Mouse (Mus musculus) stomach, embryonic 14.5 days (tissue): ENCODE measurements at regions not wholly inside any gene's neighbourhood (a gene's known extent, or its start where the extent isn't known, plus 50 kb on each side); places are given as distances from the start of the nearest gene placed in this dataset.

Experiments used
- ATAC-seq: fragments of 200-750 bp; cut with Nextera tagmentation; 2 replicates; pipeline ENCODE4 v1.8.0; 2017; ENCODE audit warnings: low read depth, moderate TSS enrichment; ENCODE audit not compliant: insufficient number of reproducible peaks, insufficient read depth, low FRiP score
- H3K27ac ChIP-seq: fragments of 300-500 bp; sonication (generic); 2 replicates; pipeline ENCODE4 v1.5.1; 2014; ENCODE audit warnings: mild to moderate bottlenecking, low read length, moderate library complexity, mixed read lengths
- H3K27me3 ChIP-seq: fragments of 300-500 bp; sonication (generic); 2 replicates; pipeline ENCODE4 v1.6.1; 2014; ENCODE audit warnings: low read length, control low read depth, mixed read lengths; ENCODE audit not compliant: control insufficient read depth, insufficient read depth
- H3K36me3 ChIP-seq: fragments of 300-500 bp; sonication (generic); 2 replicates; pipeline ENCODE4 v1.6.1; 2014; ENCODE audit warnings: mild to moderate bottlenecking, control low read depth, low read length, moderate library complexity, mixed read lengths; ENCODE audit not compliant: control insufficient read depth, insufficient read depth
- H3K4me1 ChIP-seq: fragments of 300-500 bp; sonication (generic); 2 replicates; pipeline ENCODE4 v1.6.1; 2014; ENCODE audit warnings: low read length, control low read depth, mixed read lengths; ENCODE audit not compliant: control insufficient read depth, insufficient read depth
- H3K4me2 ChIP-seq: fragments of 300-500 bp; sonication (generic); replicated peaks from 2 replicates; pipeline ENCODE4 v1.6.1; 2014; ENCODE audit warnings: low read depth, low read length, control low read depth
- H3K4me3 ChIP-seq: fragments of 300-500 bp; sonication (generic); 2 replicates; pipeline ENCODE4 v1.5.1; 2014; ENCODE audit warnings: low read depth, low read length, control low read depth
- H3K9ac ChIP-seq: fragments of 300-500 bp; sonication (generic); replicated peaks from 2 replicates; pipeline ENCODE4 v1.6.1; 2014; ENCODE audit warnings: low read depth, mild to moderate bottlenecking, control low read depth, low read length, moderate library complexity, mixed read lengths
- H3K9me3 ChIP-seq: fragments of 300-500 bp; sonication (generic); 2 replicates; pipeline ENCODE4 v1.6.1; 2016; ENCODE audit warnings: low read depth, low read length, control low read depth; ENCODE audit not compliant: control insufficient read depth
- WGBS: fragments of 180-500 bp; shearing (Covaris S2); extraction: QIAGEN DNeasy Blood & Tissue Kit; methylation state at CpG from one replicate; pipeline ENCODE4 v1.1.7; 2014; 5-methylcytosine and 5-hydroxymethylcytosine counted together

GRCm38 (mm10) chr4:94235650-94236206 lies 320.6 kb upstream of the Gm10306 start:
- no peak for ATAC-seq
- H3K4me3 ChIP-seq, result no peak overlapping the region
- WGBS, result 92% methylated on average over 2 of the region's 2 CpGs
- H3K4me1 ChIP-seq, result no peaks in the 10 kb centered on the region
- no peak overlapping the region for H3K27ac ChIP-seq
- H3K4me2 ChIP-seq, result no peak overlapping the region
- no peaks in the 10 kb centered on the region for H3K9me3 ChIP-seq
- no peaks in the 10 kb centered on the region for H3K36me3 ChIP-seq
- no peak overlapping the region for H3K9ac ChIP-seq
- no peaks in the 10 kb centered on the region for H3K27me3 ChIP-seq

- Histone ChIP-seq H3K36me3 (no peaks in the 10 kb centered on the region), H3K9ac (no peak overlapping the region), H3K27me3 (no peaks in the 10 kb centered on the region), H3K4me3 (no peak overlapping the region), H3K4me2 (no peak overlapping the region), H3K9me3 (no peaks in the 10 kb centered on the region), H3K4me1 (no peaks in the 10 kb centered on the region), H3K27ac (no peak overlapping the region)
- WGBS, result 79% methylated on average over 1 of the region's 1 CpGs
- ATAC-seq, result no peak
These were observed 300.3 kb upstream of the Gm10306 start for GRCm38 (mm10) chr4:94256026-94256425.

- ATAC-seq, result no peak
- H3K9ac ChIP-seq, result no peak overlapping the region
These were observed 295.2 kb upstream of the Gm10306 start for GRCm38 (mm10) chr4:94261136-94261535.

GRCm38 (mm10) chr4:94281732-94282131 lies 274.6 kb upstream of the Gm10306 start:
- no peak overlapping the region for H3K4me2 ChIP-seq
- H3K9ac ChIP-seq, result no peak overlapping the region
- no peaks in the 10 kb centered on the region for H3K9me3 ChIP-seq
- no peaks in the 10 kb centered on the region for H3K4me1 ChIP-seq
- H3K36me3 ChIP-seq, result no peaks in the 10 kb centered on the region
- no peak for ATAC-seq
- H3K27ac ChIP-seq, result no peak overlapping the region
- H3K27me3 ChIP-seq, result no peaks in the 10 kb centered on the region
- H3K4me3 ChIP-seq, result no peak overlapping the region

More at GRCm38 (mm10) chr4:94261136-94261535, 295.2 kb upstream of the Gm10306 start:
- H3K9me3 ChIP-seq, result no peaks in the 10 kb centered on the region
- no peak overlapping the region for H3K27ac ChIP-seq
- no peak overlapping the region for H3K4me2 ChIP-seq
- no peaks in the 10 kb centered on the region for H3K4me1 ChIP-seq
- H3K27me3 ChIP-seq, result no peaks in the 10 kb centered on the region
- H3K4me3 ChIP-seq, result no peak overlapping the region
- H3K36me3 ChIP-seq, result no peaks in the 10 kb centered on the region

GRCm38 (mm10) chr4:94292150-94292549 lies 264.2 kb upstream of the Gm10306 start:
- no peaks in the 10 kb centered on the region for H3K36me3 ChIP-seq

DNA sequence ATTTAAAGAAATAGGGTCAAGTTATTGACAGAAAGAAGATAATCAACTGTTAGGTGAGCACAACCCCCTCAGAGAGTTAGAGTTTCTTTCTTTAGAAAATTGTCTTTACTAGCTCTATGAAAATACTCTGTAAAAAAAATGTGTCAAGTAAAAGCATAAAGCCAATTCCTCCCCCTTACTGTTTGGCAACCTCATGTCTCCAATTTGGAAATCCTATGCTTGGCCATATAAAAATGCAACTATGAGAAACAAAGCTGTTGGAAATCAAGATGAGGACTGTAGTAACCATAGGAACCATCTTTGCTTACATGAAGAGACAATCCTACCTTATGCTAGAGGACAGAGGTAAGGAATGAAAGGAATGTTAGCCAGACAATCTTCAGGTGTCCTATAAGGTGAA lies 239.0 kb upstream of the Gm10306 start:
- no peak overlapping the region for H3K4me2 ChIP-seq
- H3K27me3 ChIP-seq, result no peaks in the 10 kb centered on the region
- H3K9ac ChIP-seq, result no peak overlapping the region
- no peaks in the 10 kb centered on the region for H3K36me3 ChIP-seq
- no peaks in the 10 kb centered on the region for H3K4me1 ChIP-seq
- no peak overlapping the region for H3K27ac ChIP-seq
- no peak overlapping the region for H3K4me3 ChIP-seq
- H3K9me3 ChIP-seq, result no peaks in the 10 kb centered on the region
- no peak for ATAC-seq

More at GRCm38 (mm10) chr4:94292150-94292549, 264.2 kb upstream of the Gm10306 start:
- no peaks in the 10 kb centered on the region for H3K27me3 ChIP-seq
- ATAC-seq, result no peak
- no peaks in the 10 kb centered on the region for H3K4me1 ChIP-seq
- H3K4me3 ChIP-seq, result no peak overlapping the region
- H3K4me2 ChIP-seq, result no peak overlapping the region
- no peak overlapping the region for H3K27ac ChIP-seq
- H3K9me3 ChIP-seq, result no peaks in the 10 kb centered on the region
- H3K9ac ChIP-seq, result no peak overlapping the region

- no peak overlapping the region for H3K4me3 ChIP-seq
- no peaks in the 10 kb centered on the region for H3K4me1 ChIP-seq
- no peak overlapping the region for H3K4me2 ChIP-seq
- H3K27ac ChIP-seq, result no peak overlapping the region
- H3K9ac ChIP-seq, result no peak overlapping the region
- no peaks in the 10 kb centered on the region for H3K9me3 ChIP-seq
- ATAC-seq, result no peak
- no peaks in the 10 kb centered on the region for H3K36me3 ChIP-seq
- WGBS, result 79% methylated on average over 2 of the region's 2 CpGs
- H3K27me3 ChIP-seq, result no peaks in the 10 kb centered on the region
These were observed 229.6 kb upstream of the Gm10306 start for GRCm38 (mm10) chr4:94326759-94327158.

GRCm38 (mm10) chr4:94343331-94343730 lies 213.0 kb upstream of the Gm10306 start:
- H3K9me3 ChIP-seq, result no peaks in the 10 kb centered on the region
- H3K4me1 ChIP-seq, result no peaks in the 10 kb centered on the region
- no peaks in the 10 kb centered on the region for H3K36me3 ChIP-seq
- no peaks in the 10 kb centered on the region for H3K27me3 ChIP-seq
- no peak overlapping the region for H3K4me3 ChIP-seq
- ATAC-seq, result no peak
- H3K9ac ChIP-seq, result no peak overlapping the region
- H3K4me2 ChIP-seq, result no peak overlapping the region
- H3K27ac ChIP-seq, result no peak overlapping the region

GRCm38 (mm10) chr4:94349273-94349672 lies 207.1 kb upstream of the Gm10306 start:
- H3K4me3 ChIP-seq, result no peak overlapping the region
- H3K4me1 ChIP-seq, result no peaks in the 10 kb centered on the region
- ATAC-seq, result no peak
- no peaks in the 10 kb centered on the region for H3K9me3 ChIP-seq
- H3K4me2 ChIP-seq, result no peak overlapping the region
- H3K36me3 ChIP-seq, result no peaks in the 10 kb centered on the region
- no peak overlapping the region for H3K27ac ChIP-seq
- no peaks in the 10 kb centered on the region for H3K27me3 ChIP-seq
- 42% methylated on average over 1 of the region's 1 CpGs for WGBS
- H3K9ac ChIP-seq, result no peak overlapping the region
